Mouse (Mus musculus) inflammation-experienced regulatory T-cells, adult 6 months (primary cell): ENCODE data around the gene Bloc1s5. TPM values are rescaled to one million over a fixed set of nuclear protein-coding genes. Genes with fewer than 3 reads are reported as not detected.
A peak's percentile ranks its signal among the peaks of the same experiment; 100 is the strongest.

Source experiments
- ATAC-seq: one replicate; pipeline ENCODE4 v1.8.0; 2017
- polyA plus RNA-seq, 3 experiments: library from polyadenylated mRNA; unstranded; fragments of 100-300 nt; shearing (Covaris generic); gene quantifications; one replicate each; pipeline ENCODE4 v1.2.1; 2017

Bloc1s5 gene
- polyA plus RNA-seq, 3 experiments from 2014 or later = 5.2 to 5.7 (median 5.7) TPM

DNA sequence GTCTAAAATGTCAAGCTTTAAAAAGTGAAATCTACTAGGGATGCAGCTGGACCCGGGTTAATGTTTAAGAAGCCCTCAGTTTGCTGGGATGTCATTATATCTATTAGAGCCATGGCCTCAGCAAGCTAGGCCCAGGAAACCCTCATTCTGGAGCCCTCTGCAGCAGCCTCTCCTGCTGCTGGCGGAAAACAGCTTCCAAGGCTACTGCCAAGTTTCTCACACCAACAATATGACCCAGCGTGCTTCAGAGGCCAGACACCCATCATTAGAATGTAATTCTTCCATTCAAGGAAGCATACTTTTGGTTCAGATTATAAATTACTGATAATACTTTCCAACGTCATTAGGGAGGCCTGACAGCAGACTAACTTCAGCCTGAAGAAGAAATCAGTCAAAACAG, 18.0 kb downstream of the Bloc1s5 start:
- no peak for ATAC-seq

GRCm38 (mm10) chr13:38615656-38616055, 19.3 kb downstream of the Bloc1s5 start:
- no peak for ATAC-seq

DNA sequence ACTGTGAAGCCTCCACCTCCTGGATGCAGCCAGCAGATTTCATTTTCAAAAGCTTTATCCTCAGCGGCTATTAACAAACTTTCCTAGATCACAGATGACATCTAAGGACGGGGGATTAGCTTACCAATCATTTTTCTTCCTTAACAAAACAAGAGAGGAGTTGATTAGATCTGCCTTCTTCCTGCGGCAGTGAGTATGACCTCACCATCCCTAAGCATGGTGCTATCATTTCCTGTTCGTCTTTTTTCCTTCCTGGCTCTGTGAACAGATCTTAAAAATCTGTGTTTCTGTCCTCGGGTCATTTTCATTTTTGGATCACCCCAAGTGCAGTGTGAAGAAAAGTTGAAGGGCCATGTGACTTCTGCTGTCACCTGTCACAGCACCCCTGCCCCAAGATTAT, 20.6 kb downstream of the Bloc1s5 start:
- ATAC-seq = no peak

DNA sequence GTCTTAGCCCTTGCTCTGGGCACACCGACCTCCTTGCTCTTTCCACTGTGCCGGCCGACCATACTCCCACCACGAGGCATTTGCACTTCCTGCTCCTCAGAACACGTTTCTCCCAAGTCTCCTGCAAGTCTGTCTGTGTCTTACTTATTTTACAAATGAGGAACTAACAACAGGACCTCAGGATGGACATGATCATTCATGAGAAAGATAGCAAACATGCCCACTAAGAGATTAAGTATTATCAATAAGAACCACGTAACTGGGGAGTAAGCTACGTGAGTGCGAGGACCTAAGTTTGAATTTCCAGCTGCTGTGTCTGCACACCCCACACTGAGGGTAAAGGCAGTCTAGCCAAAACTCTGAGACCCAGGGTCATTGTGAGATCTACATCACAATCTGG, 21.3 kb downstream of the Bloc1s5 start:
- no peak for ATAC-seq

DNA sequence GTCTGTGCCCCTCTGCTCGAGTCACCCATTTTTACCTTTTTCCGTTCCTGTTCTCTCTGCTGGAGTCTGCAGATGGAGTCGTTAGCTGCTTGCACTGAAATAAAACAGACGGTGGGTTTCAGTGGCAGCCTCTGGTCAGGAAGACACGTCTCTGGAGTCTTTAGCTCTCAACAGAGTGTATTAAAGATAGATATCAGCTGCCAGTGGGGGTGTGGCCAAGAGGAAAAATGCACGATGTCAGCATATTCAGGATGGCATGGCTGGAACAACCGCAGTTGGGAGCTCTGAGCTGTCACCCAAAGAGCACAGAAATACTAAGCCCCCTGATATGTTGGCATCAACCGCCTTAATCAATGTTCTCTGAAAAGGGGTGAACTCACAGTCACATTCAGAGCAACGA, 22.3 kb downstream of the Bloc1s5 start:
- no peak for ATAC-seq

DNA sequence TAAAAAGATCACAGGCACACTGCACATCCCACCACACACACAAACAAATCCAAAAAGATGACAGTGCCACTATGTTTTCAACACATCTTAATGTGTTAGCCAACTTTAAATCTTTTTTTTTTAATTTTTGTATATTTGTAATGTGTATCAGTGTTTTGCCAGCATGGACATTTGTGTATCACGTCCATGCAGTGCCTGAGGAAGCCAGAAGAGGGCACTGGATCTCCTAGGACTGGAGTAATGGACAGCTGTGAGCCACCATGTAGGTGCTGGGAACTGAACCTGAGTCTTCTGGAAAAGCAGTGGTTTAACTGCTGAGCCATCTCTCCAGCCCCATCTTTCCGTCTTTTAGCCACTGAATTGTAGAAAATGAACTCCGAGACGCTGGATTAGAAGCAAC, 22.7 kb downstream of the Bloc1s5 start:
- no peak for ATAC-seq

GRCm38 (mm10) chr13:38610336-38610735, 24.6 kb downstream of the Bloc1s5 start:
- ATAC-seq = no peak

DNA sequence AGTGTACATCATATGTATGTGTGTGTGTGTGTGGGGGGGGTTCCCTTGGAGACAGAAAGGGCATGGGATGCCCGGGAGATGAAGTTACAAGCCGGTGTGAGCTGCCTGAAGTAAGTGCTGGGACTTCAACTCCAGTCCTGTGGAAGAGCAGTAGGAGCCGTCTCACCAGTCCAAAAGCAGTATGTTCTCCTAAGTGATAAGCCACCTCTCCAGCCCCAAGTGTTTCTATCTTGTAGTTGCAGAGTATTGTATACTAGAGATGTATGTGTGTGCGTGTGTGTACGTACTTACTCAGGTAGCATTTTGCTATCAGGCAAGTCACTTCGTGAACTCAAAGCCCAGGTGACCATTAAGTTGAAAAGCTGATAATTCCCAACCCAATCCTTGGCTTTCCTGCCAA, 27.8 kb downstream of the Bloc1s5 start:
- no peak for ATAC-seq

DNA sequence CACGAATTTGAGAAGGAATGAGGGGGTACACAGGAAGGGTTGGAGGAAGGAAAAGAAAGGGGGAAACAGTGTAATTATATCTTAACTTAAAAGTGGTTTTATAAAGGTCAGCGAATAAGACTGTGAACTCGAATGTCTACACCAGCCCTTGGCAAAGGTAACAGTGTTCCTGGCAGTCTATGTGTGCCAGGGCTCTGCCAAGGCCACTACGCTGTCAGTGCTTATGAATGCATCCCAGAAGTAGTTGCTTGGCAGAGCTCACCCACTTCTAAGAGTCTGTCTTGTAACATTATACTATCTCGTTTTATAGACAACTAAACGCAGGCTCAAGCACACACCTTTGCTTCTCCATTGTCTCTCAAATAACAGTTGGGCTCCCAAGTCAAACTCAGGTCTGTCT, 29.6 kb downstream of the Bloc1s5 start:
- no peak for ATAC-seq

GRCm38 (mm10) chr13:38602966-38603365, 31.9 kb downstream of the Bloc1s5 start:
- ATAC-seq = no peak

GRCm38 (mm10) chr13:38602243-38602832, 32.6 kb downstream of the Bloc1s5 start:
- ATAC-seq = no peak

DNA sequence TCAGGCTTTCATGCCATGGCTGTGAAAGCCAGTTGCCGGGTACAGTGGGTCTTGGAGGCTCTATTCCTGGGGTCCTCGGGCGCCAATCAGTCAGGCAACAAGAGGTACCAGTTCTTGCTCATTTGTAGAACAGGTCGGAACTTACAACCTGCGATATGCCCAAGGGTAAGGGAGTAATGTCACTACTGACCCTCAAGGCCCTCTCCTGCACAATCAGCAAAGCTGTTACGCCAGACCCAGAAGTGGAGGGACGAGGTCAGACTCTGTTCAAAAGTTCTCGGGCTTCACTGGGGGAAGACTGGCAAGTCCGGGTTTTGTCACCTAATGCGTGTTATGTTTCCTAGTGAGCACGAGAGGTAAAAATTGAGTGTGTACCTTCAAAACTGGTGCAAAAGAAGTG, 34.1 kb downstream of the Bloc1s5 start:
- ATAC-seq = no peak

DNA sequence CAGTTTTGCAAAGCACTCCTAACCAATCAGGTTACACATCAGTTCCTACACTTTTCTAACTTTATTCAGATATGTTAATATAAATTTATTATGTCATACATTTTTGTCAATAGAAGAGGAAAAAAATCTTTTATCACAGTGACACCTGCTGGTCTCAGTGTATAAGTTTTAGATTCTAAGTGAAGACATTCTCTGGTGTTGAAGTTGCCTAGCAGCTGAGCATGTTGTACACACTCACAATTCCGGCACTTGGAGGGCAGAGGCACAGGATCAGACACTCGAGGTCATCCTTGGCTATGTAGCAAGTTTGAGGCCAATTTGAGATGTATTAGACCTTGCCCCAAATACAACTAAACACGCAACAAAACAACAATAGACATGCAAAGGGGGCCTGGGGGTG, 37.8 kb downstream of the Bloc1s5 start:
- no peak for ATAC-seq

- no peak for ATAC-seq
Observed at GRCm38 (mm10) chr13:38596461-38596860, 38.4 kb downstream of the Bloc1s5 start.

- ATAC-seq = no peak
Observed at GRCm38 (mm10) chr13:38593114-38593513, 41.8 kb downstream of the Bloc1s5 start.

- no peak for ATAC-seq
Observed at GRCm38 (mm10) chr13:38587350-38587749, 47.6 kb downstream of the Bloc1s5 start.

- no peak for ATAC-seq
Observed at GRCm38 (mm10) chr13:38586451-38586850, 48.5 kb downstream of the Bloc1s5 start.

- no peak for ATAC-seq
Observed at GRCm38 (mm10) chr13:38582768-38583167, 52.1 kb downstream of the Bloc1s5 start.

- peak; percentile 35 for ATAC-seq
Observed at GRCm38 (mm10) chr13:38580601-38581457, 54.1 kb downstream of the Bloc1s5 start.

DNA sequence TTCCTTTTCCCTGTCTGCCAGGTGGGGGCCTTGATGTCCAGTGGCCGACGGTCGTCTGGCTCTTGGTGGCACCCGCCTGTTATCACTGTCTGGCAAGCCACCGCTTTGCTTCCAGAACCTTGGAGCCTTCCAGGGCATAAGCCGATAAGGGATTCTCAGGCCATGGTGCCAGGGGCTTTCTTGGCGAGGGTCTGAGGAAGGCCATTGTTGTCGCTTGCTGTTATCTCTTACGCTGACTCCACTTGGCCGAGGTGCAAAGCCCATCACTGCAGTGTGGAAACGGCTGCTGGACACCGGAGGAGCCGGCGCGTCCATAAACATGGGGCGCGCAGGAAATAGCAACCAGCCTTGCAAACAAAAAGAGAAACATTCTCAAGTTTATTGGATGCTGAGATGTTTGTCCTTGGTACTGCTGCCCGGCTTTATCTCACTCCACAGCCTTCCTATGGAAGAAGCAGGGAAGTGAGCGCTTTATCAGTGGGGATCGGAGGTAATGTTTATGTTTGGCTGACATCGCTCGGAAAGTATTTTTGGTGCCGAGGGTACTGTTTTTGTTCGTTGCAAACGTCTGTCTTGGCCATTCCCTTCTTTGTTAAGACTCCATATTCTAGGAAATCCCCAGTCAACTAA, 54.8 kb downstream of the Bloc1s5 start:
- ATAC-seq = no peak

DNA sequence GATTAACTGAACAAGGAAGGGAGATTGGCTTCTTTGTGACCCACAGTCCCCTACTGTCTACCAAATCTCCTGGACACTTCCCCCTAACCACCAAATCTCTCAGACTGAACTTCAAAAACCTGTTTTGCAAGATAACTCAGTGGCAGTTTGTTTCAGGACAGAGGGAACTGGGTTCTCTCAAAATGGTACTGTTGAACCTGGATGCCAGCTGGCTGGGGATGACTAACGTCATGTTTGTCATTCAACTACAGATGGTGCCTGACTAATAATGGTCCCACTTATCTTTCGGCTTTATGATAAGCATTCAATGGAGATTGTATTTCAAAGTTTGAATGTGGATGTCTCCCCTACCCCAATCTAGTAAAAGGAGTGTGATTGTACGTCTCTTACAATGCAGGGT, 60.2 kb downstream of the Bloc1s5 start:
- ATAC-seq = no peak

DNA sequence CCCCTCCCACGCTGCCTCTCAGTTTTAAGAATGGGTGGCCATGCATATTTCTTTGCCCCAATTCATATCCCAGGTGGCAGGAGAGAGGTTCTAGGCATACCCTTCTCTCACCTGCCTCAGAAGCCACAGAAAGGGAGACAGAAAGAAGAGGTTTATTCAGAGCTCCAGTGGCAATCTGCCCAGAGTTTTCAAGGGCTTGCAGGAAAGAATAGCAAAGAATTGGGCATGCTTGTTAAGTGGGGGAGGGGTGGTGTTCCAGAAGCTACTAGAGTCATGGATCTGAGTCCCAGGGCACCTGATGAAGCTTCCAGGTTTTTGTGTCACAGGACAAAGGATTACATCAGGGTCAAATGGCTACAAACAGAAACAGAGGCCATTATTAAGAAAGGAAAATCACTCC, 61.6 kb downstream of the Bloc1s5 start:
- no peak for ATAC-seq

- ATAC-seq = no peak
Observed at GRCm38 (mm10) chr13:38565245-38565644, 69.7 kb downstream of the Bloc1s5 start.

DNA sequence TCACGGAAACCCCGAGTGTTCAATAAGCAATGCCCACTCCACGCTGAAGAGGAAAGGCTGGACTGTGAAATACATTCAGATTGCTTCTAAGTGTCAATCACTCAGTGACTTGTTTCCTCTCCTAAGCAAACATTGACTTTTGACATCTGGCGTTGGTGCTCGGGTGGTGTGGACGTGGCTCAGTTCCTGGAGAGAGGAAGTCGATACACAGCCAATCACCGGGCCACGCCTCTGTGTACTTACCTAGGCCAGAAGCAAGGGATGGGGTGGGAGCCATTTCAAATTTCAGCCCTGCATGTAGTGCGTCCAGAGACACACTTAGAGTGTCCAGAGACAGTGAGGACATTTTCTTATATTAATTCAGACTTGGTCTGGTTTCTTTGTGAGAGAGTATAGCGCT, 80.3 kb downstream of the Bloc1s5 start:
- no peak for ATAC-seq
